In the genomic region with DNA sequence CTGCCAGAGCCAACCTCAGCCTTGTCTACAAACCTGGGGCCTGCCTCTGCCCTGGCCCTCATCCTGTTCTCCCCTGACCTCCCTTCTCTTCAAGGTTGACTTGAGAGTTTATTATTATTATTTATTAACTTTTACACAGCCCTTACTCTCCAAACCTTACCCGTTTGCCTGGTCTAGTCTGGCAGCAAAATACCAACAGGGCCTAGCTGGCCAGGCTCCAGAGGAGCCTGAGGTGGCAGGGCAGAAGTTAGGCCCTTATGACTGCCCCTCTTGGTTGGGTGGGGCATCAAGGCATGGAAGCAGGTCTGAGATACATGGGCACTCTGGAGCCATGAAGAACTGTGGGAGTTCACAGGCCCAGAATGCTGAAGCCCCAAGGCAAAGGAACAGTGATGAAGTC, we compare ENCODE assay signal across 11 mouse cellular contexts. TPM values are rescaled to one million over a fixed set of nuclear protein-coding genes. Genes with fewer than 3 reads are reported as not detected.
DNase-seq lines count a peak whose midpoint lies in the region; ATAC-seq lines count a peak whose summit lies in the region.
"Had no signal": no experiment of that assay in that cellular context is flagged by ENCODE, and none has a peak within 500 bp of the region (broad histone marks: within the 10 kb centered on the region; RNA-seq: fewer than 3 reads in every experiment).

No protein-coding gene starts in this region.

- no peaks in the 10 kb centered on the region for H3K9me3 ChIP-seq in heart, embryonic 10.5 days
- no peaks in the 10 kb centered on the region for H3K9me3 ChIP-seq in embryonic facial prominence, embryonic 12.5 days
- no peaks in the 10 kb centered on the region for H3K9me3 ChIP-seq in midbrain, embryonic 12.5 days
- H3K9me3 ChIP-seq: limb, embryonic 13.5 days had no signal

- peaks cover 65% of the 10 kb centered on the region for H3K36me3 ChIP-seq in heart, embryonic 10.5 days
- peaks cover 42% of the 10 kb centered on the region for H3K36me3 ChIP-seq in embryonic facial prominence, embryonic 12.5 days
- peaks cover 68% of the 10 kb centered on the region for H3K36me3 ChIP-seq in midbrain, embryonic 12.5 days

- no peak overlapping the region for H3K4me2 ChIP-seq in embryonic facial prominence, embryonic 12.5 days (replicated peaks)
- peak overlapping the region; percentile 94 for H3K4me2 ChIP-seq in midbrain, embryonic 12.5 days (replicated peaks)

- no peak overlapping the region for H3K9ac ChIP-seq in embryonic facial prominence, embryonic 12.5 days
- peak overlapping the region; percentile 99 for H3K9ac ChIP-seq in midbrain, embryonic 12.5 days (replicated peaks)

- H3K4me1 ChIP-seq in heart, embryonic 10.5 days: peaks cover 78% of the 10 kb centered on the region
- peaks cover 54% of the 10 kb centered on the region for H3K4me1 ChIP-seq in embryonic facial prominence, embryonic 12.5 days
- H3K4me1 ChIP-seq in midbrain, embryonic 12.5 days: peaks cover 68% of the 10 kb centered on the region

- H3K27me3 ChIP-seq in heart, embryonic 10.5 days (ENCODE audit: insufficient read depth, poor library complexity, severe bottlenecking): no peaks in the 10 kb centered on the region
- no peaks in the 10 kb centered on the region for H3K27me3 ChIP-seq in embryonic facial prominence, embryonic 12.5 days
- H3K27me3 ChIP-seq in midbrain, embryonic 12.5 days: no peaks in the 10 kb centered on the region
- H3K27me3 ChIP-seq: limb, embryonic 13.5 days had no signal

- no peak for ATAC-seq in embryonic facial prominence, embryonic 12.5 days (ENCODE audit: insufficient number of reproducible peaks, insufficient read depth, low FRiP score, low TSS enrichment)
- no peak for ATAC-seq in midbrain, embryonic 12.5 days (ENCODE audit: low FRiP score, low read depth)

- no peak for DNase-seq in heart, embryonic 10.5 days (ENCODE audit: low spot score)
- DNase-seq in heart, adult 8-10 months (ENCODE audit: low spot score): no peak
- peak; percentile 93 for DNase-seq in kidney, adult 11 months
- DNase-seq in c-Kit-positive CD71-positive TER-119-positive erythroid progenitor cells, embryonic 14.5 days (ENCODE audit: low spot score): no peak
- DNase-seq in spleen, postnatal 4 days (ENCODE audit: low spot score in 2 of 2): no peak
- DNase-seq in cerebellum, postnatal 14 days: no peak
- DNase-seq: thymus, adult 2 months had no signal

- H3K4me3 ChIP-seq in heart, embryonic 10.5 days: no peak overlapping the region
- H3K4me3 ChIP-seq in embryonic facial prominence, embryonic 12.5 days: no peak overlapping the region
- H3K4me3 ChIP-seq in midbrain, embryonic 12.5 days: peak overlapping the region; percentile 66
- H3K4me3 ChIP-seq: erythroblast, embryonic 14.5 days; limb, embryonic 13.5 days had no signal

- peak overlapping the region; percentile 13; the same call in 1 of the 2 replicates for H3K27ac ChIP-seq in heart, embryonic 10.5 days
- H3K27ac ChIP-seq in embryonic facial prominence, embryonic 12.5 days: peak overlapping the region; percentile 73; the same call in 1 of the 2 replicates
- peak overlapping the region; percentile 97 for H3K27ac ChIP-seq in midbrain, embryonic 12.5 days (replicated peaks)

- WGBS in heart, embryonic 10.5 days: 80% methylated on average over 1 of the region's 1 CpGs
- WGBS in embryonic facial prominence, embryonic 12.5 days: 93% methylated on average over 1 of the region's 1 CpGs
- WGBS in midbrain, embryonic 12.5 days: 69% methylated on average over 1 of the region's 1 CpGs

RNA-seq across cellular contexts. Expression of gene Trim8, which starts 6.3 kb away (rescaled TPM):
- polyA plus RNA-seq in heart, embryonic 10.5 days (2016; fragmentation: Nextera tagmentation; extraction: Ambion mirVana): 17.6 and 22.0 TPM in 2 replicates
- 10 to 100 TPM; 31.5 to 38.8 (median 37.6) TPM for total RNA-seq in heart, adult 8-10 months (2022)
- 22.4 and 23.5 TPM in 2 replicates for polyA plus RNA-seq in embryonic facial prominence, embryonic 12.5 days (2016; fragmentation: Nextera tagmentation; extraction: Ambion mirVana)
- polyA plus RNA-seq in midbrain, embryonic 12.5 days (2016; fragmentation: Nextera tagmentation; extraction: Ambion mirVana): 38.5 and 53.9 TPM in 2 replicates

Comparison
In these comparisons a context has a peak if more than half of its experiments do, and no peak if none do; other contexts are left out.
1. H3K27ac ChIP-seq: peak in every context shown above with its lines; median percentile 97 in midbrain, embryonic 12.5 days; 73 in embryonic facial prominence, embryonic 12.5 days; 13 in heart, embryonic 10.5 days.